Mouse (Mus musculus) kidney, postnatal 14 days (tissue): ENCODE data around the gene Otoa.

Experiments used
- DNase-seq: peaks from one replicate; pipeline ENCODE4 v3.0.0; 2022; ENCODE audit warnings: mixed read lengths

Gene Otoa

DNA sequence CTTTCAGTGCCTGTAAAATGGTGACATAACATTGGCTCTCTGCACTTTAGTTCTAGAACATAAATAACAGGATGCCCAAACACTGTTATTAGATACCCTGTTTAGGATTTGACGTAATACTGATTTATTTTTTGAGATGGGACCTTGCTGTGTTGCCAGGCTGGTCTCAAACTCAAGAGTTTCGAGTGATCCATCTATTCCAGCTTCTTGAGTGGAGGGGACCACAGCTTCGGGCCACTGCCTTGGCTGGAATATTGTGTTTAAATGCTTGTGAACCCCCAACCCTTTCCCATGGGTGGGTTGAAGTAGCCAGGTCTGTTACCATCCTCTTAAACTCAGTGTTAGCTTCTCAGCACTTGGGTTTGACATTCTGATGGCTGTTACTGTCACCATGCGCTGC is at the start of gene Otoa:
Gene Otoa, plus strand, starts transcription at position 301 of the 400 bp plus-strand sequence.
- DNase-seq = no peak

DNA sequence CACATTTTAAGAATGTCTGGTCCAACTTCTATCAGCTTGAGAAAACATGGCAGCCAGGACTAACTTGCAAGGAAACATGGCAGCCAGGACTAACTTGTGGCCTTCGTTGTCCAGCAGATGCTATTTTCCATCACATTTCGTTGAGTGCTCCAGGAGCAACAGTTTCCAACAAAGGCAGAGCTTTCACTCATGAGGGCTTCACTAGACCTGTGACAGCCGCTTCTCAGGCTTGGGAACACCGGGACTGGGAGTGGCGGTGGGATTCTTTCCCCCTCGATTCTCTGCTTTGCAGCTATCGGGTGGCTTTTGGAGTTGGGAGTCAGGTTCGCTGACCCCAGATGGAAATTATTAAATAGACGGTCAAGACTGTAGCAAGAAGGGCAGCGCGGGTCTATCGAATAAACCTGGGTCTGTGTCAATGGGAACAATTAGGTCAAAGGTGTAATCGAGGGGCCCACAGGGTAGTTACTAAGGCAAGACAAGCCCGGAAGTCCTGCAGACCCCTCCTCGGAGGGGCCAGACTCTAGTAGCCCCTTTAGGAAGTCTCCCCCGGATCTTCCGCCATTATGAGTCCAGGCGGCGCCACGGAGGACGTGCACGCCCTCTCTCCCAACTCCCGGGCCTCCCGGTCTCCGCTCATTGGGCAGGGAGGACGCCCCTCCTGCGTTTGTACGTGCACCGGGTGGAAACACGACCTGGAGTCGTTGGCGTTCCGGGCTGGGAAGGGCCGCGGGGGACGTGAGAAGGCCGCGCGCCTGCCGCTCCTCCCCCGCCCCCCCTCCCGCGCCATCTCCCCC is 47.4 kb upstream of the Otoa start, which contains the start of gene Mettl9:
Gene Mettl9, plus strand, starts transcription at position 590 of the 797 bp plus-strand sequence.
- peak; percentile 95 for DNase-seq

DNA sequence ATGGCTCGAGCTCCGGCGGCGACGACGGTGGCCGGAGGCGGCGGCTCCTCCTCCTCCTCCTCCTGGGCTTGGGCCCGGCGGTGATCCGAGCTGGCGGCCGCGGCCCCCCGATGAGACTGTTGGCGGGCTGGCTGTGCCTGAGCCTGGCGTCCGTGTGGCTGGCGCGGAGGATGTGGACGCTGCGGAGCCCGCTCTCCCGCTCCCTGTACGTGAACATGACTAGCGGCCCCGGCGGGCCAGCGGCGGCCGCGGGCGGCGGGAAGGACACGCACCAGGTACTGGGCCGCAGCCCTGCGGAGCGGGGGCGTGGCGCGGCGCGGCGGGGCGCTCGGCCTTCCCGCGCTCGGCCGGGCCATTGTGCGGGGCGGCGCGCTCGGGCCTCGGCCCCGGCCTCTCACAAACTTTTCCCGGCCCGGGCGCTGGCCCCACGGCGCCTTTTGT is 46.7 kb upstream of the Otoa start:
- no peak for DNase-seq

DNA sequence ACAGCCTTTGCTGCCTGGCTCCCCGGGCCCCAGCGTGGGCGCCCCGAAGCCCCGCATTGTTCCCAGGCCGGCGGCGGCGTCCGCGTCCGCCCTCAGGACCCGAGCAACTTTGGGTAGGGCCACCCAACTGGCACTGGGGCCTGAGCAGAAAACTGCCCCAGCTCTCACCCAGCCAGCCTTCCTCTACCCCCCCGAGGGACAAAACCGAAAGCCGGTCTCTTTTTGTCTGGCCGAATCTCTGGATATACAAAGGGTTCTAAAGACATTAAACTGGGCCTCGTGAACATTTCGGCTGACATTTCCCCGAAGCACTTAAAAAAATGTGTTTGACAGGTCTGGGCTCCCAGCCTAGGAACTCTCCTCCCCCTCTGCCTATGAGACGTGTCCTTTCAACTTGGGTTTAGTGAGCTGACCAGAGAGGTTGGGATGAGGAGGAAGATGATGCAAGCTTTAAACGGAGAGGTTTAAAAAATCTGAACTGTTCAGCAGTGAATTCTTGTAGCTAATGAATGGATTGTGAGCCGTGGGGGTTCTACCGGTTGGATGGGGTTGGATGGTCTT is 46.2 kb upstream of the Otoa start:
- peak; percentile 60 for DNase-seq

DNA sequence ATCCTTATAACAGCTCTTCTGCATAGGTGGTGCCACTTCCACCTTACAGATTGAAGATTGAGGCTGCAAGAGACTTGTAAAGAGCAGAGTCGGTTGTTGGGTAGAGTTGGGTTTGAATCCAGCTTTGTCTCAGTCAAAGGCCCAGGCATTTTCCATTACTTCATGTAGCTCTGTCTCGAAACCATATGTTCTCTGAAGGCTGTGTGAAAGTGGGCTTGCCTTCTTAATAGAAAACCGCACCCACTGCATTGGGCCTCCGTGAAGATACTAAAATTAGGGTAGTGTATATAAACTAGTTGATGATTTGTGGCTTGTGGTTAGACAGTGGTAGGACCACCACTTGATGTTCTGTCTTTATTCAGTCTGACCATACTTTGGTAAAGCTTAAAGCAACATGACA is 40.9 kb upstream of the Otoa start:
- no peak for DNase-seq

DNA sequence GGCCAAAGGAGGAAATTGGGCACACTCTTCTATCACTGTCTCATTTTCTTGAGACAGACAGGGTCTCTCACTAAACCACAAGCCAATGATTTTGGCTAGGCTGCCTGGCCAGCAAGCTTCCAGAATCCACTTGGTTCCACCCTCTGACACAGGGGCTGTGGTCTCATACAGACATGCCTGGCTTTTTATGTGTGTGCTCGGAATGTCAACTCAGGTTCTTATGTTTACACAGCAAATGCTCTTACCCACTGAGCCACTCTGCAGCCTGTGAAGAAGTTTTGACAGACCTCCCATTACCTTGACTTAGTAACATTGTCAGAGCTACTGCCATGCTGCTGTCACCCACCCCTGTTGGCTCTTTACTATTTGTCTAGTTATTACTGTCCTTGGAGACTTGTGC is 39.5 kb upstream of the Otoa start:
- DNase-seq = no peak

DNA sequence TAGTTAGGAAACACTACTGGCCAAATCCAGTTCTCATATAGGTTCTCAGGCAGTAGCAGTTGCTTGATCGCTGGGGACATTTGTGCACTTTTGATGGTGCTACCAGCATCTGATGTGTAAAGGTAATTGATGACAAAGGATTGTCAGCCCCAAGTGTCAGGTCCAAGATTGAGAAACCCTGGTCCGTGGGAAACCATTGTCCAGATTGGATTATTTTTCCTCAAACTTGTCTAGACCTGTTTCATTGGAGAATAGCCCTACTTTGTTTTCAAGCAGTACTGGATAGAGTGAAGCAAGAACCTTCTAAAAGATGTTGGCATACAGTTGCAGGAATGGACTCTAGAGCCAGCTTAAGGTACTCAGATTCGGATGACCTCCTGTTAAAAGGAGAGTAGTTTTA is 38.4 kb upstream of the Otoa start:
- no peak for DNase-seq

DNA sequence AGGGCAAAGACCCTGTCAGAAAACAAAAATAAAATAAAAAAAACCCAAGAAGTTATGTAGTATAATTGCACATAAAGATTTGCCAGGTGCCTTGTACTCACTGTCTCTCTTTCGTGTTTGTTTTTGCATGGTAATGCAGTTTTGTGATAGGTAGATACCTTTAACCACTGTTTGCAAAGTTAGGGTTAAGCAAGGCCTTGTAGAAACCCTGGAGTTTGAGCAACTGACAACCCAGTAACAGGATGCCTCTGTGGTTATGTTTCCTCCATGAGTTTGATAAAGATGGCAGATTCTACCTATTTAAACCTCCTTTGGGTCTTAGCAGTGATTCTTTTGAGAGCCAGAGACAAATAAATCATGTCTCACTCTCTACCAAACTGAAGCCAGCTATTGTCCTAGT is 37.9 kb upstream of the Otoa start:
- DNase-seq = no peak

DNA sequence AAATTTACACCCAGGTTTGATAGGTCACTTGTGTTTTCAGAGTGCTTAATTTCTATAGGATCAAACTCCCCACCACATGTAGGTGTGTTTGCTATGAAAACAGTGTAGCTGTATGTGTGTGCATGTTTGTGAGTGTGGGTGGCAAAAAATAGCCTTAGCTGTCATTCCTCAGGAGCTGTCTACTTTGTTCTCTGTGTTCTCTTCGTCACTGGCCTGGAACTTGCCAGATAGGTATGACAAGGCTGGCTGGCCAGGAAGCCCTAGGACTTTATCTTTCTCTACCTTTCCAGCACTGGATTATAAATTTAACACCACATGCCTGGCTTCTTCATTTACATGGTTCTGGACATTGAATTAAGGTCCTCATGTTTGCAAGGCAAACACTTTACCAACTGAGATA is 37.2 kb upstream of the Otoa start:
- no peak for DNase-seq

DNA sequence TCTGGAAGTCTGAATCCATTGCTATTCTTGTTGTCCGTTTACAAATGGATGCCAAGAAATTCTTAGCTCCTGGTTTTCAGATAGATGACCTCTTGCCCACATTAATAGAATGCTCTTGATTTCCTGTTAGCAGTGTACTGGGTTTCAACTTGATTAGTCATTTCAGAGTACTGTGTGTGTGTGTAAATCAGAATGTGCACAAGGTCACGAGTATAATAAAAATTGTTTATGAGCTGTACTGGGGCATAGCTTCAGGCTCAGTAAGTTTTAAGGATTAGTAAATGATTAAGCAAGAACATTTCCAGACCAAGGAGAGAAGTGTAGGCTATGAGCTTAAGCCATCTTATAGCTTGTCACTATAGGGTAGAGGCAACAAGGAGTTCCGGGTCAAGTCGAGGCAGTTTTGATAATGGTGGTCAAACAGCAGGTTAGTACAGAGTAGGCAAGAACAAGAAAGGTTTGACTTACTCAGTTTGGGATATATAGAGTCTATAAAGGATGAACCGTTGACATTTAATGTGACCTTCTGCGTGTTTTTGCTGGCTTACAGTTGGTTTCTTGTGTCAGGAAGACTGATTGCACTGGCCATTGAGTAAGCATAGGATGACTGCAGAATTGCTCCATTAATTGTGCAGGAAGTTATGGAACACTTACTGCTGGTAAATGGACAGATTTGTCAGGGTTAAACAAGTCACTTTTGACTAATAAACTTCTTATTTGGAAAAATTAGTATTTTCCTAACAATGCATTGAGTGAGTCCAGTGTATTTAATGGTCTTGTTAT is 35.6 kb upstream of the Otoa start:
- DNase-seq = peak; percentile 29

DNA sequence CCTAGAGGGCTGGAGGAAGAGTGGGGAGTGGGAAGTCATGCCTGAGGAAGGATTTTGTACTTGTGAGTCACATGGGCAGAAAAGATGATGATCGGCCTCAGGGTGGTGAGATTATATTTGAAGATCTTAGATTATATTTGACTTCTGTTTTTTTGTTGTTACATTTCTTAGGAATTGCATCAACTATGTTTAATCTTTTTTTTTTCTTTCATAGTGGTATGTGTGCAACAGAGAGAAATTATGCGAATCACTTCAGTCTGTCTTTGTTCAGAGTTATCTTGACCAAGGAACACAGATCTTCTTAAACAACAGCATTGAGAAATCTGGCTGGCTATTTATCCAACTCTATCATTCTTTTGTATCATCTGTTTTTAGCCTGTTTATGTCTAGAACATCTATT is 33.8 kb upstream of the Otoa start:
- no peak for DNase-seq

DNA sequence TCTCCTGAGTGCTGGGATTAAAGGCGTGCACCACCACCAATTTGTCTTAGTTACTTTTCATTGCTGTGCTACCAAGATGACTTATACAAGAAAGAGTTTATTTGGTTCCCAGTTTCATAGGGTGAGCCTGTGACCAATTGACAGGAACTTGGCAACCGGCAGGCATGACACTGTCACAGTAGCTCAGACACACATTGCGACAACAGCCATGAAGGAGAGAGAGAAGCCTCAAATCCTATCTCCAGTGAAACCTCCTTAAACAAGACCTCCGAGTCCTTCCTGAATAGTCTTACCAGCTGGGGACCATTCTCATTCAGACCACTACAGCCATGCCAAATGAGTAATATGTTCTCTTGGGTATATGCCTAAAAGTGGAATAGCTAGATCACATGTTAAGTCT is 28.4 kb upstream of the Otoa start:
- DNase-seq = no peak

DNA sequence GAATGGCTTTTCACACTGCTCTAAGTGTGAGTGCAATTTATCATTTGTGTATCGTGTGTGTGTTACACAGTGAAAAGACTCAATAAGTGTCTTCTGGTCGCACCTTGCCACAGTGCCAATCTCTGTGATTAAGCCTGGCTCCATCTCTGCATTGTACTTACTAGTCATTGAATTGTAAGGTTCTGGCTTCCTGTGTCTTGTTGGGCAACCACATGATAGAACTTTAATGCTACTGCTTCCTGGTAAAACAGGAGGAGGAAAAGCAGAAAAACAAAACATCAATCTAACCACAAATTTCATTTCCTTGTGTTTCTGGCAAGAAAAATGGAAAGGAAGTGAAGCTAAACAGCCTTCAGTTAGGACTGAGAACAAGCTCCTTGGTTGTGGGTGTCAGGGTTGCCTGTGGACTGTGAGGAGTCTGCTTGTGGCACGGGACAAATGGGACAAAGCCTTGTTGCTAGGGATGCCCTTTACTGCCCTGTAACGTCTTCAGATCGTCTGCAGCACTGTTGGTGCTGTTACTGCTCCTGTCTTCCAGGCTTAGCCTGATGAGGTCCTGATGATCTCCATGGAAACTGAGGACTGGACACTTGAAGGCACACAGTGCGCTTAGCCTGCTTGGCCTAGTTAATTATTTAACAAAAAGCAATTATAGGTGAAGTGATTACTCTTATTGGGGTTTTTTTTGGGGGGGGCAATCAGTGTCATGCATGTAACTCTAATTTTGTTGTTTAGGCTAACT is 21.8 kb upstream of the Otoa start:
- no peak for DNase-seq

DNA sequence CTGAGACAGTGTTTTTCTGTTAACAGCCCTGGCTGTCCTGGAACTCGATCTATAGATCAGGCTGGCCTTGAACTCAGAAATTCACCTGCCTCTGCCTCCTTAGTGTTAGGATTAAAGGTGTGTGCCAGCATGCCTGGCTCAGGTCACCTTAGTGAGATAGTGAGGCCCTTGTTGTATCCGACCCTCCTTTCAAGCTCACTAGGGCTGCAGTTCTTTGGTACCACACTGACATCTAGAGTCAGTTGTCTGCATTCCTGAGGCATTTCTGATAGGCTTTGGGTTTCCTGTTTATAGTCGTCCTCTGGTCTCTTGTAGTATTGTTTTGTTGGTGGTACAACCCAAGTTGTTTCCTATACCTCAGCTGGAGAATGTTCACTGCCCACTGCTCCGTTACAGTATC is 17.1 kb upstream of the Otoa start:
- peak; percentile 46 for DNase-seq

DNA sequence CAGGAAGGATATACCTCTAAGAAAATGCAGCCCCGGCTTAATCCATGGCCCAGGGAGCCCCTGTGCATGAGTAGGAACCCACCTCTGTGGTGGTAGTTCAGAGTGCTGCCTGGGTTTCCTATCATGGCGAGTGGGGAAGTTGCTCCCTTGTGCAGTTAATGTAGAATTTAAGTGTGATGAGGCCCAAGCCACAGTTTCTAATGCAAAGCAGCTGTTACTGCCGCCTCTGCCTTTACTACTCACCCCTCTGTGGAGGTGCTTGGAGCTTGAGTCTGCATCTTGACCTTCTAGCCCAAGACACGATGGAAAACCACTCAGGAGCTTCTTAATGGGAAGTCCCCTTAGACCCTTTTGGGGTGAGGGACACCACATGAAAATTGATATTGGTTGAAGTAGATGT is 10.2 kb upstream of the Otoa start:
- no peak for DNase-seq

DNA sequence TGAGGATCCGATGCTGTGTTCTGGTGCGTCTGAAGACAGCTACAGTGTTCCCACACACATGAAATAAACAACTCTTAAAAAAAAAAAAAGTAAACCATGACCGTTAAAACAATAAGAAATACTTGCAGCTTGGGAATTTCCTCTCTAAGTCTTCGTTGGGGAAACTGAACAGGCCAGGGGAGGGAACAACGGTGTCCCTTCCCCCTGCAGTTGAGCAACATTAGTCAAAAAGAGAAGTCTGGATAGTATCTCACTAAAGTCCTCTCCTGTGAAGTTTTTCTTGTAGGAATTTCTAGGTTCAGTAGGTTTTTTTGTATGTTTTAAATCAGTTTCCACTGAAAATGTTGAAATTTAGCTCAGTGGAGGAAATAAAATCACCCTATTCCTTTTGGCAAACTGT is 8.9 kb upstream of the Otoa start:
- no peak for DNase-seq

DNA sequence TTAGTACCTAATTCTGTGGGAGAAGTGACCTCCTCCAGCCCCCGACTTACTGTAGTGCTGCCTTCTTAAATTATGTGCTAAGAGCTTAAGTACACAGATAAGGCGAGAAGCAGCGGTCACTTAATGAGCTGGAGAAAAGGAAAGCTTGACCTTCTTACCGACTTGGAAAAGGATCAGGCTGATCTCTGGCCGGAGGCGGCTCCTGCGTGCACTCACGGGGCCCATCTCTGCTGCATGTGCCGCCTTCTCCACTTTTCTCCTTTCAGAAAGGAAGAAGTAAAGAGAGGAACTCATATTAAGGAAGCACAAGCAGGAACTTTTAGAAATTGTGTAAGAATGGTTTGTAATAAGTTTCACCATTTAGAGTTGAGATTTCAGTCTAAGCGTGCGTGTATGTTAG is 7.2 kb upstream of the Otoa start, which contains the start of gene Igsf6:
Gene Igsf6, minus strand, starts transcription at position 292 of the 400 bp plus-strand sequence.
- DNase-seq = peak; percentile 30

DNA sequence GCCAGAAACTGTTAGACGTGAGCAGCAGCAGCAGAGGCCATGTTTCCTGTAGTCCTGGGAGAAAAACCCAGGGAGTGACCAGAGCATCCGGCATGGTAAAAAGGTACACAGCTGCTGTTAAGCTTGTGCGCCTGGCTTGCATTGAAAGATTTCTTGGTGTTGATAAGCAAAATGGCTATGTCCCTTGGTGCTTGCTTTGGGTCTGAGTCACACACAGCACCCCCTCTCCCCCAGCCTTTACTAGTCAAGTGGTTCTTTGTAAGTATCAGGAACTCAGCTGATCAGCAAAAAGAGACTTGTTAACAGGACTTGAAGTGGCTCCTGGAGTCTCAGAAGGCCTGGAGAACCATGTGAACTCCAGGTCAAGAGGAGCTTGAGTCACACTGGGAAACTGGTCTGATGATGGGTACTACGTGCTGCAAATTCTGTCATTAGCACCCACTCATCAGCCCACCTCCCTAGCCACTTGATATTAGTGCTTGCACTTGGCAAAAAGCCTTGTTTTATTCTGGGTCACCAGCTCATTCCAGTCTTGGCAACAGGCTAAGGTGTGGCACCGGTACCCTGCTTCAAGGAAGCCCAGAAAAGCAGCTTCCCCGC is 6.5 kb upstream of the Otoa start:
- no peak for DNase-seq

DNA sequence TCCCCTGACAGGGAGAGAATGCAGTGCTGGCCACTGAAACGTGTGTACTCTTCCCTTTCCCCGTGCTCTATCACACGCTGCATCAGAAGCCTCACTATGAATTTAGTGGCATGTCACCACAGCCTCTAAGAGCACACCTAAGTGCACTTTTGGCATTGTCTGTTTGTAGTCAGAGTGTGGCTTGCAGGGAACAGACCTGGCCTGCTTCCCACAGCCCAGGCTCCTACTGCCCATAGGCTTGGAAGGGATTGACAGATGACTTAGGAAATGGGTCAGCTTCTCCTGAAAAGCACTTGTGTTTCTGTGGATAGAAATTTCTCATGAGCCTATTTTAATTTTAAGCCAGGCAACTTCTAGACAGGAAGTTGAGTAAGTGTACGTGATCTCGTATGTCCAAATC is 6.0 kb upstream of the Otoa start:
- DNase-seq = no peak

DNA sequence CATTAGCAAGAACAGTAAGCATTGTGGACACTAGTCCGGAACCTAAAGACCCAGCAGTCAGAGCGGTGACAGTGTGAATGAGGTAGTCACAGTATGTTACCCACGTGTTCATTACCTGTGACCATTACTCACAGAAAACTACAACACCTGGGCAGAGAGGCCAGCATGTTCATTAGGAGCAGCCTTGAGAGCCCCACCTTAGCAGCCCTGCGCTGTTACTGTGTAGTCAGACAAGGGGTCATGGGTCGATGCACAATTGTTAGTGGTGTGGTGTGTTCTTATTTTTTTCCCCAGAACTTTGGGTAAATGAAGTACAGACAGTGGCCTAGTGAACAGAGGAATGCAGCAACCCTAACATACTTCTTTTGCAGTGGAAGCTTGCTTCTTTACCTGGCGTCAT is 4.1 kb upstream of the Otoa start:
- no peak for DNase-seq

DNA sequence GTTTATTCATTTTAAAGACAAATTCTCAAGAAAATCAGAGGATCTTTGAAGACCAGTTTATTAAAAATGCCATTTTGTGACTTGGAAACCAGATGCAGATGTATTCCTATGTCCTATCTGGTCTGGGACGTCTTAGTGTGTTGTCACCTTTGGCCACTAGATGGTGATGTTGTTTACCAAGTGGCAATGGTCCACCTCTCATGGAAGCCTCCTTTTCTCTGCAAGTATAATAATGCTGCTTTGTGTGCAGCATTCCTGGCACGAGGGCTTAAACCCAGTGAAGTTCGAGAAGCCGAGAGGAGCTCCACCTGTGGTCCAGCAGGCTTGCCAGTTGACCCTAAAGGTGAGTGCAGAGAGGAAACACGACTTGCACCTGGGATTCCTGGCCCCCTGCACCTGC is 3.6 kb upstream of the Otoa start:
- DNase-seq = peak; percentile 76

DNA sequence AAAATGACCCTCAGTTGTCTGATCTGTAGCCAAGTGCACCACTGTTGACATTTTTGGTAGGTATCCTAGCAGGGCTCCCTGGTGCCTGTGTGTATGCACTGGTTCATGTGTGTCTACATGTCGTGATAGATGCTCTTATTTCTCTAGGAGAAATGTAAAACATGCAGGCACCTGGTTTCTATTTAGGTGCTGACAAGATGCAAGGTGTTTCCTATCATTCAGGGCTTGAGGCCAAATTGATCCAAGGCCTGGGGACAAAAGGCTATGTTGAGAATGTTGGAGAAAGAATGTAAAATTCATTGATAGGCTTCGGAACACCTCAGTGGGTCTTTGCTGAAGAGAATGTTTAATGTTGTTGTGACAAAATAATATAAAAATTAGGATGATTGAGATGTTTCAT is 366 bp downstream of the Otoa start:
- no peak for DNase-seq
